Comparison of ENCODE assay signal across 30 mouse cellular contexts in the genomic region with DNA sequence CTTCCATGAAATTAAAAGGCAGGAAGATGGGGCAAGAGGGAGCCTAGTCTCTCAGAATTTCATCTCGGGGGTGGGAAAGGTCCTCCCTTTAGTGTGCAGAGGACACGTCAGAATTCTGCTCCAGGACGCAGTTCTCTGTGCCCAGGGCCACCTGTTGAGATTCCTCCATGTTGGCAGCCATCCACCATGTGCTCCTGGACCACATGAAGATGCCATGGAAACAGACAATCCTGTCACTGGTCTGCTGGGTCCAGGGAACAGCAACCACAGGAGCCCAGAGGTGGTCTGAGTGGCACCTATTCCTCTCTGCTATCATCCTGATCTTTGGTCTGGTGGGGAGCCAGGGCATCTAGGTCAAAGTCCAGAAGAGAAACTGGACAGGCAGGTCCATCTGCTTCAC. TPM values are rescaled to one million over a fixed set of nuclear protein-coding genes. Genes with fewer than 3 reads are reported as not detected.
DNase-seq lines count a peak whose midpoint lies in the region; ATAC-seq and TF ChIP-seq lines count a peak whose summit lies in the region.
"Had no signal": no experiment of that assay in that cellular context is flagged by ENCODE, and none has a peak within 500 bp of the region (broad histone marks: within the 10 kb centered on the region; RNA-seq: fewer than 3 reads in every experiment).

No protein-coding gene starts in this region.

- no peak overlapping the region for H3K9ac ChIP-seq in stomach, postnatal 0 days (ENCODE audit: low read length)
- H3K9ac ChIP-seq: embryonic facial prominence, embryonic 12.5 days; embryonic facial prominence, embryonic 15.5 days; forebrain, postnatal 0 days; hindbrain, embryonic 12.5 days; hindbrain, embryonic 15.5 days had no signal

- peak; percentile 72 for DNase-seq in cerebellum, adult 11-12 months
- peak; percentile 53 for DNase-seq in brain, adult 2 months (ENCODE audit: low read depth, low spot score)
- DNase-seq in cerebellum, adult 9-10 months, result peak; percentile 75
- peak; percentile 72 to 77 for DNase-seq in cerebellum, postnatal 14 days
- no peak for DNase-seq in stomach, postnatal 0 days (ENCODE audit: low spot score)
- DNase-seq in urinary bladder, adult 2 months (ENCODE audit: low spot score), result no peak
- no peak for DNase-seq in lung, postnatal 4 days
- DNase-seq: adrenal gland, postnatal 10 days; adrenal gland, postnatal 36 days; B cell, adult 2 months; forebrain, postnatal 0 days; gastrocnemius, adult 2 months; gastrocnemius, postnatal 14 days; heart, adult 11 months; kidney, adult 2 months had no signal

- no peaks in the 10 kb centered on the region for H3K36me3 ChIP-seq in stomach, postnatal 0 days (ENCODE audit: control insufficient read depth, insufficient read depth, low read length)
- H3K36me3 ChIP-seq: embryonic facial prominence, embryonic 12.5 days; embryonic facial prominence, embryonic 15.5 days; G1E; hindbrain, embryonic 12.5 days; hindbrain, embryonic 15.5 days had no signal

- TF ChIP-seq EP300 in stomach, postnatal 0 days (optimal IDR thresholded peaks at IDR 0.05), result no peak

- H3K4me1 ChIP-seq in stomach, postnatal 0 days (replicated peaks; ENCODE audit: control insufficient read depth, insufficient read depth), result no peaks in the 10 kb centered on the region
- H3K4me1 ChIP-seq: embryonic facial prominence, embryonic 12.5 days; embryonic facial prominence, embryonic 15.5 days; hindbrain, embryonic 12.5 days had no signal

- no peaks in the 10 kb centered on the region for H3K9me3 ChIP-seq in stomach, postnatal 0 days (ENCODE audit: control insufficient read depth, low read length)
- H3K9me3 ChIP-seq: embryonic facial prominence, embryonic 12.5 days; embryonic facial prominence, embryonic 15.5 days; G1E; hindbrain, embryonic 15.5 days had no signal

- H3K4me3 ChIP-seq in stomach, postnatal 0 days (ENCODE audit: low read depth, low read length), result no peak overlapping the region
- H3K4me3 ChIP-seq: embryonic facial prominence, embryonic 12.5 days; embryonic facial prominence, embryonic 15.5 days; gastrocnemius, adult 2 months; hindbrain, embryonic 12.5 days; hindbrain, embryonic 15.5 days had no signal

- H3K27me3 ChIP-seq in stomach, postnatal 0 days (ENCODE audit: control insufficient read depth, insufficient read depth, low read length), result no peaks in the 10 kb centered on the region

- no peak for ATAC-seq in cerebellum, adult (ENCODE audit: insufficient number of reproducible peaks, low FRiP score, low TSS enrichment)
- ATAC-seq in stomach, postnatal 0 days (ENCODE audit: low FRiP score, low TSS enrichment), result no peak
- ATAC-seq: forebrain, embryonic 14.5 days; forebrain, postnatal 0 days; intestine, postnatal 0 days; Patski had no signal

- no peak overlapping the region for H3K27ac ChIP-seq in stomach, postnatal 0 days (replicated peaks)
- H3K27ac ChIP-seq: embryonic facial prominence, embryonic 12.5 days; embryonic facial prominence, embryonic 15.5 days; gastrocnemius, adult 2 months; hindbrain, embryonic 12.5 days; hindbrain, embryonic 15.5 days had no signal

- no peak for TF ChIP-seq CTCF in stomach, postnatal 0 days (IDR thresholded peaks at IDR 0.05; ENCODE audit: low read depth)

- WGBS in stomach, postnatal 0 days, result 72% methylated on average over 3 of the region's 3 CpGs

- H3K4me2 ChIP-seq in stomach, postnatal 0 days (replicated peaks; ENCODE audit: low read depth), result no peak overlapping the region
- H3K4me2 ChIP-seq: embryonic facial prominence, embryonic 12.5 days; embryonic facial prominence, embryonic 15.5 days; heart, embryonic 11.5 days; hindbrain, embryonic 12.5 days; hindbrain, embryonic 15.5 days had no signal

RNA-seq across cellular contexts. Expression of a gene that starts 6.3 kb away (rescaled TPM):
- 0.04 and 0.07 TPM in 2 replicates for polyA plus RNA-seq in stomach, postnatal 0 days (2015; fragmentation: Nextera tagmentation; extraction: Ambion mirVana)
- 0.04 and 0.08 TPM in 2 replicates for polyA plus RNA-seq in urinary bladder, adult 2 months (2012; rRNA removed)
- polyA plus RNA-seq: G1E; heart, embryonic 11.5 days; heart, embryonic 14.5 days; heart, postnatal 0 days; intestine, postnatal 0 days; kidney, adult 2 months; Patski had no signal

RNA-seq across cellular contexts. Expression of a gene that starts 47.2 kb away (rescaled TPM):
- polyA plus RNA-seq in stomach, postnatal 0 days (2015; fragmentation: Nextera tagmentation; extraction: Ambion mirVana), result not detected in 2 replicates
- polyA plus RNA-seq in urinary bladder, adult 2 months (2012; rRNA removed), result not detected in 2 replicates
- polyA plus RNA-seq: embryonic facial prominence, embryonic 12.5 days; embryonic facial prominence, embryonic 15.5 days; forebrain, embryonic 11.5 days; forebrain, embryonic 14.5 days; forebrain, postnatal 0 days; frontal cortex, adult 2 months; G1E; heart, embryonic 11.5 days; heart, embryonic 14.5 days; heart, postnatal 0 days; hindbrain, embryonic 12.5 days; hindbrain, embryonic 15.5 days; intestine, embryonic 14.5 days; intestine, postnatal 0 days; Patski had no signal

Comparison
In these comparisons a context has a peak if more than half of its experiments do, and no peak if none do; other contexts are left out.
1. DNase-seq: peak in cerebellum, adult 11-12 months (single experiment), brain, adult 2 months (single experiment), cerebellum, adult 9-10 months (single experiment) and cerebellum, postnatal 14 days (2 of 2); none in stomach, postnatal 0 days (single experiment), urinary bladder, adult 2 months (single experiment) and lung, postnatal 4 days (0 of 2).